Mouse (Mus musculus) heart, postnatal 0 days (tissue): ENCODE results near the gene Gpatch1. TPM values are rescaled to one million over a fixed set of nuclear protein-coding genes. Genes with fewer than 3 reads are reported as not detected.

Experiments
- ATAC-seq: fragments of 200-750 bp; cut with Nextera tagmentation; 2 replicates; pipeline ENCODE4 v1.8.0; 2017; ENCODE audit warnings: low read depth, moderate number of reproducible peaks, moderate library complexity; ENCODE audit not compliant: insufficient read depth
- DNase-seq: peaks from one replicate; pipeline ENCODE4 v3.0.0-alpha.2; 2016; ENCODE audit warnings: low spot score
- H3K27ac ChIP-seq: fragments of 300-500 bp; sonication (generic); 2 replicates; pipeline ENCODE4 v1.5.1; 2014; ENCODE audit warnings: low read depth, mild to moderate bottlenecking
- H3K27me3 ChIP-seq: fragments of 300-500 bp; sonication (generic); 2 replicates; pipeline ENCODE4 v1.6.1; 2014; ENCODE audit warnings: low read length, mixed read lengths; ENCODE audit not compliant: control insufficient read depth, insufficient read depth
- H3K36me3 ChIP-seq: fragments of 300-500 bp; sonication (generic); replicated peaks from 2 replicates; pipeline ENCODE4 v1.6.1; 2014; ENCODE audit warnings: low read length, mixed read lengths; ENCODE audit not compliant: control insufficient read depth, insufficient read depth
- H3K4me1 ChIP-seq: fragments of 300-500 bp; sonication (generic); 2 replicates; pipeline ENCODE4 v1.6.1; 2014; ENCODE audit warnings: antibody characterized with exemption; ENCODE audit not compliant: control insufficient read depth, insufficient read depth
- H3K4me2 ChIP-seq: fragments of 300-500 bp; sonication (generic); 2 replicates; pipeline ENCODE4 v1.6.1; 2014; ENCODE audit warnings: low read depth, mild to moderate bottlenecking, low read length, moderate library complexity
- H3K4me3 ChIP-seq: fragments of 300-500 bp; sonication (generic); 2 replicates; pipeline ENCODE4 v1.5.1; 2014; ENCODE audit warnings: low read depth, low read length
- H3K9ac ChIP-seq: fragments of 300-500 bp; sonication (generic); replicated peaks from 2 replicates; pipeline ENCODE4 v1.6.1; 2014; ENCODE audit warnings: low read depth, low read length, mixed read lengths
- H3K9me3 ChIP-seq: fragments of 300-500 bp; sonication (generic); replicated peaks from 2 replicates; pipeline ENCODE4 v1.6.1; 2016; ENCODE audit warnings: low read length; ENCODE audit not compliant: control insufficient read depth
- CTCF ChIP-seq: IDR thresholded peaks from 2 replicates; pipeline ENCODE4 v1.5.1; 2016; ENCODE audit warnings: antibody characterized with exemption, control low read depth, low read depth
- EP300 ChIP-seq: IDR thresholded peaks from 2 replicates; pipeline ENCODE4 v1.6.1; 2016; ENCODE audit warnings: antibody characterized with exemption, low read depth
- WGBS: fragments of 180-500 bp; shearing (Covaris S2); extraction: QIAGEN DNeasy Blood & Tissue Kit; methylation state at CpG from one replicate; pipeline ENCODE4 v1.1.7; 2014; 5-methylcytosine and 5-hydroxymethylcytosine counted together
- polyA plus RNA-seq: library from polyadenylated mRNA; unstranded; fragments of >200 nt; fragmentation: Nextera tagmentation; extraction: Ambion mirVana; gene quantifications from 2 replicates; pipeline ENCODE4 v1.2.1, GENCODE M21; 2015
- total RNA-seq: library from RNA; depleted of rRNA; stranded (reverse); fragments of >200 nt; gene quantifications from 2 replicates; pipeline ENCODE4 v1.2.3, GENCODE M21; 2014; ENCODE audit warnings: low replicate concordance; rRNA removed

Gpatch1 gene
- total RNA-seq (2.1 and 3.6 TPM in 2 replicates), polyA plus RNA-seq (9.5 and 10.1 TPM in 2 replicates)

- no peaks in the 10 kb centered on the region for H3K27me3 ChIP-seq
- TF ChIP-seq EP300 (no peak), CTCF (no peak)
- peak; percentile 87 for ATAC-seq
- H3K4me3 ChIP-seq = peak within 1 kb of the TSS; percentile 86
- peak; percentile 65 for DNase-seq
- H3K9me3 ChIP-seq = no peaks in the 10 kb centered on the region
- H3K36me3 ChIP-seq = no peaks in the 10 kb centered on the region
- peak within 1 kb of the TSS; percentile 73 for H3K9ac ChIP-seq
- H3K27ac ChIP-seq = peak within 1 kb of the TSS; percentile 63
- peaks cover 7% of the 10 kb centered on the region; the same call in 1 of the 2 replicates for H3K4me1 ChIP-seq
- H3K4me2 ChIP-seq = peak within 1 kb of the TSS; percentile 75
- under 1% methylated on average over 39 of the region's 39 CpGs for WGBS
These were observed at the start of gene Gpatch1 for GRCm38 (mm10) chr7:35317729-35318609. Gpatch1 (minus strand) TSS chr7:35318440.

- no peaks in the 10 kb centered on the region for H3K27me3 ChIP-seq
These were observed 47.1 kb upstream of the Gpatch1 start for GRCm38 (mm10) chr7:35365161-35365910.

GRCm38 (mm10) chr7:35362868-35363267 is 44.6 kb upstream of the Gpatch1 start:
- Histone ChIP-seq H3K27me3 (no peaks in the 10 kb centered on the region), H3K4me3 (no peak overlapping the region), H3K4me1 (no peaks in the 10 kb centered on the region), H3K4me2 (no peak overlapping the region), H3K9me3 (no peaks in the 10 kb centered on the region), H3K36me3 (no peaks in the 10 kb centered on the region), H3K27ac (no peak overlapping the region), H3K9ac (no peak overlapping the region)
- TF ChIP-seq CTCF (no peak), EP300 (no peak)
- DNase-seq = no peak
- no peak for ATAC-seq
- 79% methylated on average over 5 of the region's 5 CpGs for WGBS

More at GRCm38 (mm10) chr7:35365161-35365910, 47.1 kb upstream of the Gpatch1 start:
- Histone ChIP-seq H3K4me2 (no peak overlapping the region), H3K9ac (no peak overlapping the region), H3K4me3 (no peak overlapping the region), H3K4me1 (no peaks in the 10 kb centered on the region), H3K27ac (no peak overlapping the region), H3K9me3 (no peaks in the 10 kb centered on the region), H3K36me3 (no peaks in the 10 kb centered on the region)
- WGBS = 65% methylated on average over 12 of the region's 12 CpGs
- ATAC-seq (no peak), DNase-seq (no peak)
- TF ChIP-seq EP300 = no peak
- TF ChIP-seq CTCF = no peak

- H3K27ac ChIP-seq = no peak overlapping the region
These were observed 44.0 kb upstream of the Gpatch1 start for GRCm38 (mm10) chr7:35362253-35362652.

DNA sequence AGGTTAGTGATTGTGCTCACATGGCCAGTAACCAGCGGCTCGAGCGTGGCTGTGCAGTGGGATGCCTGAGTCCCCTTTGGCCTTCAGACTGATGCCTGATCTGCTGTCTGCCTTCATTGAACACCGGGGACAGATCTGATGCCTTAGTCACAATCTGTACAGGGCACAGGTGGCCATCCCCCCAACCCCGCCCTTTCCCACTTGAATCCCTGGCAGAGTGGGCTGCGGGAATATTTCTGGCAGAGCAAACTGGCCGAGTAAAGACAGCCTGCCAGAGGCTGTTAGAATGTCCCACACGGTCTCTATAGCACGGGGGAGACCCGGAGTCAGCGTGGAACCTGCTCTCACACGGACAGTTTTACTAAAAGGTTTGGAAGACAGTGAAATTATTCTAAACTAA is 39.4 kb upstream of the Gpatch1 start:
- H3K9ac ChIP-seq = no peak overlapping the region
- H3K4me2 ChIP-seq = no peak overlapping the region
- 79% methylated on average over 12 of the region's 12 CpGs for WGBS
- H3K4me1 ChIP-seq = no peaks in the 10 kb centered on the region
- TF ChIP-seq EP300 (no peak), CTCF (no peak)
- DNase-seq (no peak), ATAC-seq (no peak)
- H3K27me3 ChIP-seq = no peaks in the 10 kb centered on the region
- no peaks in the 10 kb centered on the region for H3K9me3 ChIP-seq
- H3K27ac ChIP-seq = no peak overlapping the region
- H3K36me3 ChIP-seq = no peaks in the 10 kb centered on the region
- no peak overlapping the region for H3K4me3 ChIP-seq

More at GRCm38 (mm10) chr7:35362253-35362652, 44.0 kb upstream of the Gpatch1 start:
- Histone ChIP-seq H3K27me3 (no peaks in the 10 kb centered on the region), H3K9ac (no peak overlapping the region), H3K4me2 (no peak overlapping the region), H3K4me1 (no peaks in the 10 kb centered on the region), H3K36me3 (no peaks in the 10 kb centered on the region), H3K4me3 (no peak overlapping the region), H3K9me3 (no peaks in the 10 kb centered on the region)
- no peak for DNase-seq
- TF ChIP-seq EP300 (no peak), CTCF (no peak)
- WGBS = 32% methylated on average over 5 of the region's 5 CpGs
- ATAC-seq = no peak
